Mouse (Mus musculus) stomach, postnatal 0 days (tissue): ENCODE data around the gene Fam83f.

ENCODE experiments used
- CTCF ChIP-seq: IDR thresholded peaks from 2 replicates; pipeline ENCODE4 v1.5.1; 2016; ENCODE audit warnings: antibody characterized with exemption, low read depth, mild to moderate bottlenecking, moderate library complexity
- EP300 ChIP-seq: optimal IDR thresholded peaks from 2 replicates; pipeline ENCODE3; 2016; ENCODE audit warnings: antibody characterized with exemption

- no peak for TF ChIP-seq CTCF
- TF ChIP-seq EP300: no peak
Measured at GRCm38 (mm10) chr15:80717431-80717830, 45.8 kb downstream of the Fam83f start.
